Mouse (Mus musculus): ENCODE results near the gene Pawr.
"Not testable (repeated sequence)": the region's sequence is repeated elsewhere in the genome, so short reads cannot be mapped to it uniquely, and the experiment has no call there.

Pawr gene

DNA sequence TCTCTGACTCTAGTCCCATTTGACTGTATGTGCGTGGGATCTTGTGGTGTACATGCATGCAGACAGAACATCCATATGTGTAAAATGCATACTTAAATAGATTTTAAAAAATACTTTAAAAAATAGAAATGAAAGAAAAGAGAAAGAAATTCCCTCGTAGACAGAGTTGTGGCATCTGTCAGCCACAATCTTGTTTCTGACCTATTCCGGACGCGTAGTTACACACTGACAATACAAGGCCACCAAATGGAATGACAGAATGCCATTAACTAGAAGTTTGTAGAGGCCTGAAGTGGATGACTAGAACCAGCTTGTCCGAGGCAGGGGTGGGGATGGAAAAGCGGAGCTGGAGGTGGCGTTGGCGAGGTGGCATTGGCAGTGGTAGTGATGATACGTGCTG lies 60.2 kb downstream of the Pawr start:
- DNase-seq = no peak

DNA sequence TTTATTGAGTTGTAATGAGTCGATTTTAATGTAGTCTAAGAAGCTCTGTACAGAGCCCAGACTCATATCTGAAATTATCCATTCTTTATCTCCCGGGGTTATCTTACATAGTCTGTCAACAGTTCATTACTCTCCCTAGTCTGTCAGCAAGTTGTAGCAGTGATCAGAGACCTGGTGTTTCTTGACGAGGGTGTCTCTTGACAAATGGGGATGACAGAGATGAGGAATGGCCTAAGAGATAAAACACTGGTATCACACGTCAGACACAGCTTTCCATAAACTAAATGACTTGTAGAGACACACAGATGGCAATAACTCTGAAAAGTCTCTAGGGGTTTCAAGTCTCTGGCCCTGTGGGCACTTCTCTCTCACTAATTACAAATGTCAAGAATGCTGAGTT lies 62.4 kb downstream of the Pawr start:
- DNase-seq = no peak

DNA sequence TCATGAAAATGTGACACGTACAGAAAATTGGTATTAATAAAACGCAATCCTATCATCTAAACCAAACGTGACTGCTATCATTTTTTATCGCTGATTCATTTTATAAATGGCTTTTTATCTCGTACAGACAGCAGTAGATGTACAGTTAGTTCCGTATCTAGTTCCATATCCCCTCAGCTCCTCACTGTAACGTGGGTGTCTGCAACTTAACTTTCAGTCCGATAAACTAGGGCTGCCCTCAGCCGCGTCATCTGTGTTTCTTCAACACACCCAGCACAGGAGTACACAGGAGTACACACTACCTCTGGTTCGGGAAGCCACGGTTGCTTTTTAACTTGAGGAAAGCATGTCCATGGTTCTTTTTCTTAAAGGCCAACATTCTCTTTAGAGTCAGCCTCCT lies 63.3 kb downstream of the Pawr start:
- no peak for DNase-seq

DNA sequence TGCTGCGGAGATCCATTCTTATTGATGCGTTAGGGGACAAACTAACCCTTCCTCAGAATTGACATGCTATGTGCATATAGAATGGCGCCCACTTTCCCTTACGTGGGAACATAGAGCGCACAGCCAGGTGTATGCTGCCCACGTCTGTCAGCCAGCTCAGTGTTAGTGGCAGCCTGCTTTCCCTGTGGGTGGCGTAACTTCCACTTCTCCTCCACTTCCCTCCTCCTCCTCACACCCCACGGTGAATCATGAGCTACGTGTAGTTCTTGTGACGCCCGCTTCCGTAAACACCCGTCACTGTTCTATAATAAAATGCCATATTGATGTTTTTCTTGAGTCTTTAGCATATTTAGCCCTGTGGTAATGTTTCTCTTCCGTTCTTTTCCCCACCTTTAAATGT lies 63.7 kb downstream of the Pawr start:
- no peak for DNase-seq

DNA sequence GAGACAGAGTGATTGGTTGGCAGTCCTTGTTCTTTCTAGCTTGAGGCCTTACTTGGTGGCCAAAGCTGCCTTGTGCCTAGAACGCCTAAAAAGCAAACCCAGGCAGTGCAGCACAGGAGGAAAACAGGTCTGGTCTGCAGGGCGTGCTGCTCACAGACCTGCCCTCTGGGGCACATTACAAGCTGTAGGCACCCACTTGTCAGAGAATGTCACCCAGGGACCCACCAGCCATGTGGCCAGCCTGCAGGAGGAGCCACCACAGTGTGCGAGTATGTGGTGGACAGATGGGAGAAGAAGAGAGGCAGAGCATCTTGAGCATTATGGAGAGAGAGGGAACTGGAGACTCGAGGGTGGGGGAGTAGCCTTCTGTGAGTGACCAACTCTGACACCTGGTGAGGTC lies 70.8 kb downstream of the Pawr start:
- no peak for DNase-seq

DNA sequence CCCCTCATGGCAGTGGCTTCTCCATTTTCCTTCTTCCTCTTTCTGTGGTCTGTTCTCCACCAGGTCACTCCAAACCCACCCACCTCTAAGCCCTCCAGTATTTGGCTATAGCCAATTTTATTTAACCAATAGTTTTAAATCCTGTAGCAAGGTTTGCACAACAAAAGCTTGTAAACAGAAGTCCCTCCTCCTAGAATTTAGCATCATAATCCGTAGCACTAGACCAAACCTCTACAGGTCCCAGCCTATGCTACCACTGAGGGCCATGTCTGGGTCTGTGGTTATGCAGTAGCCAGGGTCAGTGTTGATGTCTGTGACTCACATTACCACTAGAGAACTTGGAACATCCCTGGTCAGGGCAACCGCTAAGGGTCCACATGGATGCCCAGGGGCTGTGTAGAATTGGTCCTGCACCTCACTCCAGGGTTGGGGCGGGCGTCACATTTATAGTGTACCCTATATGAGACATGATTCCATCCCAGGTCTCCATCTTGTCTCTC lies 71.5 kb downstream of the Pawr start:
- DNase-seq = no peak

DNA sequence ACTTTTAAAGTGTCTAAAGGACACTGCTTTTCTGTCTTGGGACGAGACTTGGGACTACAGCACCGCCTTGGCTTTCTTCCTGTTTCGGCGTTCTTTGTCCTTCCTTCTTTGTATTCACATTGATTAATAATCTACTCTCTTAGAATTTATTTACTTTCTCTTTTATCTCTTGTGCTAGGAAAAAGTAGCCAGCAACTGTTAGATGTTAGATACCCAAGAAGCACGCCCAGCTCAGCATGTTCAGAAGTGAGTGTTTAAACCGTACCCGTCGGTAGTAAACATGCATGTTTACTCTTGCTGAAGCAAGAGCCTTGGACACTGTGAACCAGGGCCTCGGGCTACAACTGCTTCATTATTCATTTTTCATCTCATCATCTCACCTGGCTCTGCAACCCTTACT lies 72.2 kb downstream of the Pawr start:
- DNase-seq = no peak

DNA sequence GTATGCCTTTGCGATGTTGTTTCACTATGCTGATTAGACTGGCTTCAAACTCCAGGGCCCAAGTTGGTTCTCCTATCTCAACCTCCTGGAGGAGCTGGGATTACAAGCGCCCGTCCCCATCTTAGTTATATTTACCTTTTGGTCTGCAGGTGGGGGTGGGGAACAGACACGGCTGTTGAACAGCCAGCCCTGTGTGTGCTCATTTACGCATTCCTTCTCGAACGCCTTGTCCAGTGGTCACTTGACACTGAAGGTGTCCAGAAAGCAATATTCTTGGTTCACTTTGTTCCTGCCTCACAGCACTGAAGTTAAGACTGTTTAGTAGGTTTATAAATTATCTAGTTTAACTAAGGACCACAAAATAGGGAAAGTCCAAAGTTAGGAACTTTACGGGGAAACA lies 73.2 kb downstream of the Pawr start:
- DNase-seq = no peak

DNA sequence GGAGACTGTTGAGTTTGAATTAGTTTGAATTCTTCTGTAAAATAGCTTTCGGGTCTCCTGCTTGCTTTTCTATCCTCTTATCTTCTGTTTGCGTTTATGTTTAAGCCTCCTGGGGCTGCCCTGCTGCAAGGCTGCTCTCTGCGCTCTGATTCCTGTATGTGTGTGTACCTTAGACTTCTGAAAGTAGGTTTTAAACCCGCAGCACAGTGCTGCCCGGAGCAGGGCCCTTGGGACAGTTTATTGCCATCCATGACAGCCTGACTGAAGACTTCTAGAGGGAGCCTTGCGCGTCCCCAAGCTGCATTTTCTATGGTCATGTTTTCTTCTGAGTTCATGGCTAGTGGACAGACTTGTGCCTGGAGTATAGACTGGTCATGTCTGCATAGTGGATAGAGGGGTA lies 74.0 kb downstream of the Pawr start:
- no peak for DNase-seq

DNA sequence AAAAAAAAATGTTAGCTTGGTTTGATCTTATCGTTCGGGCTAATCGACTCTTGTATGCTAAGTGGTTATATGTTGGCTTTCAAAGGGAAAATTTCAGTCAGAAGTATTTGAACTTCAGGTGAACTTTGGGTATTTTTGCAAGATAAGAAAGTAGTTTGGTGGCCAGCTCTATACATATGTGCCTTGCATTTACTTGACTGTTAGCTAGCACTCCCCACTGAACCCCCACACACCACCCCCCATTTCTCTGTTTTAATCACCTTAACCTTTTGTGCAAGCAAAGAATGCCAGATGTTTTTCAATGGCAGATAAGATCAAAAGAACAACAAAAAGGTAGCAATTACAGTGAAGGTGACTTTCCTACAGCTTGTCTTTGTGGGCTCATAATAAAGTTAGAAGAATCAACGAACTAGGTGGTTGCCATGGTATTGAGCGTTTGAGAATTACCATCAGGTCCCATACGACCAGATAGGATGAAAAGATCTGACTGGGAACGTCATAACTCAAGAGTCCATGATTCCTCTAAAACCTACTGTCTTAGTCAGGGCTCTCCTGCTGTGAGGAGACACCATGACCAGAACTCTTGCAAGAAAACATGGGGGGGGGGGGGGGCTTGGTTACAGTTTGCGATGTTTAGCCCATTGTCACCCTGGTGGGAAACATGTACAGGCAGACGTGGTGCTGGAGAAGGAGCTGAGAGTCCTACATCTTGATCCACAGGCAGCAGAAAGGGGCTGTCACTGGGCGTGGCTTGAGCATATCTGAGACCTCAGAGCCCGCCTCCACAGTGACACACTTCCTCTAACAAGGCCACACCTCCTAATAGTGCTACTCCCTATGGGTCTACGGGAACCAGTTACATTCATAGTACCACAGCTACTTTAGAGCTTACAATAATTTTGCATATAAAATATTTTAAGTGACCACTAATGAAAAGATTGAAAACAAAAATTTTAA lies 75.2 kb downstream of the Pawr start:
- DNase-seq = no peak

DNA sequence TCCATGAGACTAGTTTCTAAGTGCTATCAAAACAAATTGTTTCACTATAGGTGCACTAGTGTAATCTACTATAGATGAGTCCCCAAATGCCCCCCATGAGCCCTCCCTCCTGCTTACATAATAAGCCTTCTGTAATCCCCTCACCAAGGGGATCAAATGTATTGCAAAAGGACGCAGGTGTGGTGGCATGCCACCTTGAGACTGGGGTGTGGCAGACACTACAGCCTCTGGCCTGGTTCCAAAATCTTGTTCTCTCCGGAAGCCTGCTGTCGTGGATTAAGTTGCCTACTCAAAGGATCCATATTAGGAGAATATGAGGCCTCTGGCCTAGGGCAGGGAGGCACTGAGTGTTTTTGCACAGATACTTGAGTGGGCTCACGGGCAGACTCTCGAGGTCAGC lies 76.1 kb downstream of the Pawr start:
- no peak for DNase-seq

DNA sequence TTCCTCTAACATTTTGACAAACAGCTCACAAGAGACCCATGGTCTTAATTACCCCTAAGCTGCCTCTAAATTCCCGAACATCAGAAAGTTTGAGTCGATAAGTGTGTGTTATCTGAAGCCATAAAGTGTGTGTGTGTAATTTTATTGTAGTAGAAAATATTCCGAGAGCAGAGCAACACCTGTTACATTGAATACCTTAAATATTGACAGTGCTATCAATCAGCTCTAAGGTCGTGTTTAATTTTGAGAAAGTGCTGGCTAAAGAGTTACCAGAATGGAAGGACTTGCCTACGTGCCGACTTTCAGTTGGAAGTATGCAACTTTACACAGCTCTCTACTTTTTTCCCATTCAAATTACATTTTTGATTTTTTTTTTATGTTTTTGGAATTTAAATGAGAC lies 76.5 kb downstream of the Pawr start:
- DNase-seq = no peak

DNA sequence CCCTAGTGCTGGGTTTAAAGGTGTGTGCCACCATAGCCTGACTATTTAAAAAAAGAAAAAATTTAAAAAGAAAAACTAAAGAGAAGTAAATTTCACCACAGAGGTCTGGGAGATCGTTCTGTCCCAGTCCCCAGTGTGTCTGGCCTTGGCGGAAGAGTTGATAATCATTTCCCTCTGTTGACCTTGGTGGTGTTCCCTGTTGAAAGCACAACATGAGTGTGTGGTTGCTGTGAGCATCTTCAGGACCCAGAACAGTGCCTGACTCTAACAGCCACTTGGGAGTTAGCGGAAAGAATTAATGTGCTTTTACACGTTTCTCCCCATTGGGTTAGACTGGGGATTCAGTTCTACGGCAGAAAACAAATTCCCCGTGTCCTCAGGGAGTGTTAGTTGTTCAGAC lies 77.1 kb downstream of the Pawr start:
- DNase-seq = no peak

DNA sequence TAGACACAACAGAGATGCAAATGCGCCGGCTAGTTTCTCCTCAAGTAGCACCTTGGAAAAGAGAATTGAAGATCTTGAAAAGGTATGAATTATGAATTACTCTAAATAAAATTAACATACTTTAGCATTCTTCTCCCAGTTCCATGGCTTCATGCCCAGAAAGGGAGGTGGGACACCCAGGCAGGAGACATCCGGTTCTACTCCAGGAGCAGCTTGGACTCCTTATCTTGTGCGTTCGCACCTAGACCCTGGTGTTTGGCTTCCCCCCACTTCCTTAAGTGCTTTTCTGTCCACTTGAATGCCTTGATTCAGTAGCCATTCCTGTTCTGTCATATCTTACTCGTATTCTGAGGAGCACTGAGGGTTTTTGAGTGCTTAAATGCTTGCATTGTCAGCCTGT lies 77.6 kb downstream of the Pawr start:
- no peak for DNase-seq

DNA sequence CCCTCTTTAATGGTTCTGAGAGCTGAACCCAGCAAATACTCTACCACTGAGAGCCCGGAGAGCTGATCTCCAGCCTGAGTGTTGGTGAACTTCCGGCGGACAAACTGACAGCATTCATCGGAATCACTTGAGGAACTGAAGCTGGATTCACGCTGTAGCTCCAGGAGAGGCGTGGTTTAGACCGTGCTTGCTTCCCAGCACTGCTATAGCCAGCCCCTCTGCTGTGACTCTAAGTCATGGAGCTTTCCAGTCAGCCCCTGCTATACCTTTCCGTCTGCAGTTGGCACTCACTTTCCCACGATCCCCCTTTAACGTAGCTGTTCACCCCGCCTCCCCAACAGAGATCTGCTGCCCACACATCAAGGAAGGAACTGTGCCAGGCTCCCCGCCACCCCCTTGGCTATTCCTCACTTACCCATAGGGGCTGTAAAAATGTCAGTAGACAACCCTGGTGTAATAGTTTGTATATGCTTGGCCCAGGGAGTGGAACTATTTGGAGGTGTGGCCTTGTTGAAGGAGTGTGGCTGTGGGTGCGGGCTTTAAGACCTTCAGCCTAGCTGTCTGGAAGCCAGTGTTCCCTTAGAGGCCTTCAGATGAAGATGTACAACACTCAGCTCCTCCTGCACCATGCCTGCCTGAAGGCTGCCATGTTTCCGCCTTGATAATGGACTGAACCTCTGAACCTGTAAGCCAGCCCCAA lies 83.2 kb downstream of the Pawr start:
- no peak for DNase-seq

DNA sequence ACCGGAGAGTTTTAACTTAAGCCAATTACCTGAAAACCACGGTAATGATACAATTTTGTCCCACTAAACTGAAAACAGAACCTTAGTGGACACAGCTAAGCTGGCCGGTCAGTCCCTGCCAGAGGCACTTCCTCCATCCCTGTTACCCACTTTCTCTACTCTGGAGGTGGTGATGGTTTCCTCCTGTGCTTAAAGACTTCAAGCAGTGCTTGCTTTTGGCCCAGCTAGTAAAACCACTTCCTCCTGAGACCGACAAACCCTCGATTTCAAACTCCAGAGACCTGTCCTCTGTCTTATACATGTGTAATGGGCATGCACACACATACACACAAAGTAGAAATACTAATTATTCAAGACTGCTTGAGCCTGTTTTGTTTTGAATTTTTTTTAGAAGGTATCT lies 85.5 kb downstream of the Pawr start:
- DNase-seq = no peak

DNA sequence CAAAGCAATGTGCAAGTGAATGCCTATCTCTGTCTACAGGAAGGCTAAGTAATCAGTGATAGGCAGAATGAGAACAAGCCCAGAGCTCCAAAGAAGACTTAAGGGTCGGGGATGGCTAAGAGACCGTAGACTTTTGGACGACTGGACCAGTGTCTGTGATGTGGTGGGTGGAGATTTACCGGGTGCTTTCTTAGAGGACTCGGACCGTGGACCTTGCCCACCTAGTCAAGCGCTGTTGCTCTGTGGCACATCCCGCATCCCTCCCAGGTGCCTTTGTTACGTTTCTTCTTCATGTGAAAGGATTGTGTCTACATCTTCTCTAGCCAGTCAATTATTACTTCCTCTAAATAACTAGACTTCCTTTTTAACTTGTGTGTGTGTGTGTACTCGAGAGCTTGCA lies 98.6 kb downstream of the Pawr start:
- no peak for DNase-seq

DNA sequence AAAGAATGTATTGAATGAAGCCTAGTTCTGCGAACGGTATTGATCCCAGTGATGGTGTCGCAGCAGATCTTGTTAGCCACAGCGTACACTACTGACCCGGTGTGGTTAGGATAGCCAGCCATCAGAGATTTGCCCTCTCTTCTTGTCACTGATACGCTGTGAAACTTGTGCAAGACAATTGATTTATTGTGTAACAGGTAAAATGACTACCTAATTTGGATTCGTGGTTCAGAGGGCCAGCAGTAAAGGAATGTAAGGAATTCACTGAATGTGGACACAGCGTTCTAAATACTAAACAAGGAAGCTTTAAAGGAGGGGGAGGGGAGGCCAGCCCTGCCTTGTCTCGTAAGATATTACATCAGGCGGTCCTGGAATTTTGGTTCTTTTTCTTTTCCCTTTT lies 100.3 kb downstream of the Pawr start:
- DNase-seq = no peak

DNA sequence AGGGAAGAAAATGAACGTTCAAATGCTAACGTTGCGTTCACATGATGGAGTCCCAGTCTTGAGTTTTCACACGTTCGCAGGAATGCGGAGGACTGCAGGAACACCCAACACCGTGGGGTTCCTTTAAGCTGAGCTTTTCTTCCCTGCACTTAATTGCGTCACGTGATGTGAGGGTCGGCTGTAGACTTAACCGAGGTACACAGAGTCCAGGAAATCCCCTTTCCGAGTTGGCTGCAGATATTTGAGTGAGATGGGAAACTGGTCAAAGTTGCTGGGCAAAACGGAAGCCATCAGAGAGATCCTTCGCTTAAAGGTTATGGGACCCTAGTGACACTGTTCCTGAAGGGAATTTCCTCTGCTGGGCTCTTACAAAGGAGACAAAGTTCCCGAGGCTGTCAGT lies 102.1 kb downstream of the Pawr start:
- no peak for DNase-seq

DNA sequence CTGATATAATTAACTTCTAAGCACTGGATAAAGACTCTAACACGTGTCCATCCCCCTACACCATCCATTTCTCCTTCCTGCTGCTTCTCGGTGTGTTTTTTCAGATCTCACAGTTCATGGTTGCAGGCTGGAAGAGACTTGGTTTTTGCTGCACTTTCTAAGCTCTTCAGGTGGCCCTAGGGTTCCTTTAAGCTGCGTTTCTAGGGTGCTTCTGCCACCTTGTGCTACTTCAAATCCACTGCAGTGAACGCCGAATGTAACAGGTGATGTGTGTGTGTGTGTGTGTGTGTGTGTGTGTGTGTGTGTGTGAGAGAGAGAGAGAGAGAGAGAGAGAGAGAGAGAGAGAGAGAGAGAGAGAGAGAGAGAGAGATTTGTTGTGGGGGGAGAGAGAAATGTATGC lies 103.7 kb downstream of the Pawr start:
- no peak for DNase-seq

DNA sequence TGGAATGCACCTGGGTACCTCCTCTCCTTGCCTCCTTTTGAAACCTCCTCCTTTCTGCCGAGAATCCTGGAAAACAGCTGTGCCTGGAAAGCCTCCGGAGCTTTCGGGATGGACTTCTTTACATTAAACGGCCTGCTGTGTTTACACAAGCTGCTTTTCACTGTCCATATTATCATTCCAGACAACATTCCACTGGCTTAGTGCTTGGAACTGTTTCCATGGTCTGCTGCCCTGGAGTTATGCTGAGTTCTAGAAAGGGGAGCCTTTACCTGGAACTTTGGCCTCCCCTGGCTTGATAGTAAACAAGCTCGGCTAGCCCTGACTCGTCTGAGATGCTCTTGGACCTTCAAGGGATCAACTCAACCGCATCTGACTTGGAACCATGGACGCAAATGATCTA lies 104.4 kb downstream of the Pawr start:
- no peak for DNase-seq

DNA sequence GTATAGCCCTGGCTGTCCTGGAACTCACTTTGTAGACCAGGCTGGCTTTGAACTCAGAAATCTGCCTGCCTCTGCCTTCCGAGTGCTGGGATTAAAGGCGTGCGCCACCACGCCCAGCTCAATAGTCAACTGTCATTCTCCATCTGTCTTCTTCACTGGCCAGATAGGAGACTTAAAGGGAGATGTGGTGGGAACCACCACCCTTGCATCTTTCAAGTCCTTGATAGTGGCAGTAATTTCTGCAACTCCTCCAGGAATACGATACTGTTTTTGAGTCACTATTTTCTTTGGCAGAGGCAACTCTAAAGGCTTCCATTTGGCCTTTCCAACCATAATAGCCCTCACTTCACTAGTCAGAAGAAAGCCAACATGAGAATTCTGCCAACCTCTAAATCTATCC lies 108.3 kb downstream of the Pawr start:
- DNase-seq = not testable (repeated sequence)

DNA sequence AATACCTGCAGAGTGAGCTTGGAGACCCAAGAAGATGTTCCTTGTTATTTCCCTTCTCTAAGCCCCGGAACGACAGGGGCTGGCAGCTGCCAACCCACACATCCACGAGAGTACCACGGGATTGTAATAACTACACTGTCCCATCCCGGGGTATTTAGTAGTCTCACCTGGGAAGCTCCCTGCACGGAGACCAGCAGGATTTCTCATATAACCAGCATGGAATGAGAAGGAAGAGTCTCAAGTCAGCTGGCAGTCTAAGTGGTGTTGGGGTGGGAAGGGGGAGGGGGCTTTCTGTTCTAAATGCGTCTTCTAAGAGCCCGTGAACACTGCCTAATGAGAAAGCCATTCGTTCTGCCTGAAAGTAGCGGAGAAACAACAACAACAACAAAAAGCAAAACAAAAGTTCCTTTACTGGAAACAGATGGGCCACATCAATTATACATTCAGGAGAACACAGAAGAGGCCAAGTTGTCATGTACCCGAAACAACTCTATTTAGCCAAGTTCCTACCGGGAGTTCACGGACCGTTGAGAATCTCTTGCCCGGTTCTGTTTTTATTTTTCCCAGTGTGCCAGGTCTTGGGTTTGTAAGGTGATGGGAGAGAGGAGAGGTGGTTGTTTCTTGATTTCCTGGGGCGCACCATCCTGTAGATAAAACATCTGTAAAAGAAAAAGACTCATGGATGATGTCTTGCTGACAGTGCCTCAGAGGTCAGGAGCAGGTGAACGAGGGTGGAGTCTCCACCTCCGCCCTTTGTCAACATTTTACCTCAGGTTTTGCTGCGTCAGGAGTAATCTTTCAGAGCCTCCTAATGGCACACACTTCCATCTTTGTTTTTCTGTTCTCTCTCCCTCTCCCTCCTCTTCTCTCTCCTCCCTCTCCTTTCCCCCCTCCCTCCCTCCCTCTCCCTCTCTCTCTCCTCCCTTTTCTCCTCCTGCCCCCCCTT lies 112.3 kb downstream of the Pawr start:
- DNase-seq = no peak

Data from layer of hippocampus, adult 9-11 months (tissue).